Mouse (Mus musculus) gastrocnemius, postnatal 36 days (tissue): Measurements from ENCODE around the gene Rad51b. TPM values are rescaled to one million over a fixed set of nuclear protein-coding genes. Genes with fewer than 3 reads are reported as not detected.
A peak's percentile ranks its signal among the peaks of the same experiment; 100 is the strongest.

ENCODE experiments used
- DNase-seq, 2 experiments: peaks; one replicate each; pipeline ENCODE4 v3.0.0; 2022
- intact Hi-C: fragments of 180-260 bp; cut with DNase I; formaldehyde crosslinking; loops from one replicate; pipeline ENCODE4 v1.15.1; 2025
- total RNA-seq, 2 experiments: library from RNA; stranded (reverse); gene quantifications; 2 replicates each; pipeline ENCODE4 v1.2.3; 2021

Gene Rad51b
- total RNA-seq, 2 experiments from 2014 or later, result 0.23 TPM; not detected in 1

DNA sequence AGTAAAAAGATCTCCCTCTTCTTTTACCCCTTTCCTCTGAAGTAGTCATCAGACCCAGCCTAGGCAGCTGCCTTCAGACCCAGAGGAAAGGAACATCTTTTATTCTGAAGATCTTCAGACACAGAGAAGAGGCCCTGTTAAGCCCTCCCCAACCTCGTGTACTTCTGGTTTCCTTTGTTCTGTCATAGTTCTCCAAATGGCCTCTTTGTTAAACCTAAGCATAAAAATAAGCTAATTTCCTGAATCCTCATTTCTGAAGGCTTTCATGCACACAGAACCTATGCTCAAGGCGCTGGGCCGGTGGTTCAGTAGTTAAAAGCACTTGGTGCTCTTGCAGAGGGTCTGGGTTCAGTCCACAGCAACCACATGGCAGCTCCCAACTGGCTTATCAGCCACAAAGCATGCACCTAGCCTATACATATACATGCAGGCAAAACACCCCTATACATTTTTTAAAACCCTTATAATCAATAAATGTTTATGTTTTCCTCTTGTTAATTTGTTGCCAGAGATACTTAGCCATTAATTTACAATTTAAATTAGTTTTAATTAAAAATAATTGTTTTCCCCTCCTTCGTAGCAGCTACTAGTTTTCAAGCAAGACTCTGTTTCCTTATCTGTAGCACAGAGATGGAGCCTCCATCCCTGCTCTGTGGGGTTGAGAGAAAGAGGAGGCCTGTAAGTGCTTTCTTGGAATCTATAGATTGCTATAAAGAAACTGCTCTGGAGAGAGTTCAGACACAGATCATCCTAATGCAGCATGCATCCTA, 330.5 kb downstream of the Rad51b start:
- intact Hi-C loops, result no loop called here
- no peak for DNase-seq

DNA sequence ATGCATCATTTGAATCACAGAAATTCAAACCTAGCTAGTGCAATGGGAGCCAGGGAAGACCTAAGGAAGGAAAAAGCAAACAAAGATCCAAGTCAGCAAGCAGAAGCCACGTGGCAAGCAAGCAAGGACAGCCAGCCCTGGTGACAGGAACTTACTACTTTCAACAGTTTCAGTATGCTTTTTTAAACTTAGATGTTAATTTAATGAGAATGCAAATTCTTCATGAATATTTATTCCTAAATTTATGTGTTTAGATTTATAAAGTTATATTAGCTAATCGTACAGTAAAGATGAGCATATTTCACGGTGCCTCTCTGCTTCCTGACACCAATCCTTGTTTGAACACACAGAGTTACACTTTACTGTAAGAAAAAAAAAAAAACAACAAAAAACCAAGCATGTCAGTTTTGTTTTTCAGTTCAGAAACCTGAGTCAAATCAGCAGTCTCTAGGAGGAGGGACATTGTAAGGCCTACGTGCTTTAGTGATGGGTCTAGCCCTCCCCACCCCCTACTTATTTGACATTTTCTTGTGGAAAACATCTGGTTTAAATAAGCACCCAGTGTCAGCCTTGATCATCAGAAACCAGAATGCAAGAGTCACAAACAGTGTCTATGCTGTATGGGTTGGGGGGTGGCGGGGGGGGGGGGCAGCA, 331.2 kb downstream of the Rad51b start:
- no peak for DNase-seq
- intact Hi-C loops, result no loop called here

- intact Hi-C loops, result no loop called here
- no peak for DNase-seq
Measured at GRCm38 (mm10) chr12:79629945-79630850, 333.1 kb downstream of the Rad51b start.

GRCm38 (mm10) chr12:79633458-79634106, 336.5 kb downstream of the Rad51b start:
- intact Hi-C loops, result no loop called here
- no peak for DNase-seq

GRCm38 (mm10) chr12:79641570-79642285, 344.6 kb downstream of the Rad51b start:
- intact Hi-C loops, result no loop called here
- DNase-seq, result peak in 1 of 2 experiments; percentile 21

DNA sequence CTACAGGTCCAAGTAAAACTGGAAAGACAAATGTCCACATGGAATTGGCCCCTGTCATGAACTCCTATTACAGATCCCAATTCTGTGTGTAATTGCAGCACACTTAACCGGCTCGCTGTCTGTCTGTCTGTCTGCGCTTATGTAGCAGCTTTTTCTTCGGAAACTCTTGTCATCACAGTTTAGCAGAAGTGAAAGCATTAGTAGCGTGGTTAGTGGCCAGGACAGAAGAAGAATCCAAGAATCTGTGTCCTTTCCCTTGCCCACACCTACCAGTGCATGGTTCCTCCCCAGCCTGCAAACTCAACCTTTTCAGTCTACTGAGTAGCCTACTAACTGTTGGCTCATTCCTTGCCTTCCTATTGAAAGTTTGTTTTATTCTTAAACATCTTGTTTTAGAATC, 345.6 kb downstream of the Rad51b start:
- intact Hi-C loops, result no loop called here
- DNase-seq, result no peak

GRCm38 (mm10) chr12:79645656-79646055, 348.6 kb downstream of the Rad51b start:
- intact Hi-C loops, result no loop called here
- no peak for DNase-seq

GRCm38 (mm10) chr12:79646646-79647164, 349.6 kb downstream of the Rad51b start:
- no peak for DNase-seq
- intact Hi-C loops, result no loop called here

DNA sequence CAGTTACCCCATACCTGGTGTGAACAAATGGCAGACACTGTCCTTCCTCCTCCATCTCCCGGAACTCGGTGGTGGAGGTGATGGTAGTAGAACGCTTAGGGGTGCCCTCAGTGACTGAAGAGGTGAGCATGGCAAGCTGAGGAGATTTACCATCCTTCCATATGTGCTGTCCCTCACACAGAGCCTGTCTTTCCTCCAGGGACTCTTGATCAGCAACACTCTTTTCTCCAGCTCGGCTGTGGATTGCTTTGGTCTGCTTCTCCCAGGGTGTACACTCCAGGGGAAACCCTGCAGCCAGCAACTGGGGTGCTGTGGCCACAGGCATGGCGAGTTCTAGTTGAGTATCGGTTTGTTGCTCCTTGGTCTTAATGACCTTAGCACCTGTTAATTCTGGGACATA, 350.3 kb downstream of the Rad51b start:
- intact Hi-C loops, result no loop called here
- DNase-seq, result no peak

GRCm38 (mm10) chr12:79647976-79648375, 350.9 kb downstream of the Rad51b start:
- intact Hi-C loops, result no loop called here
- DNase-seq, result no peak

- intact Hi-C loops, result no loop called here
- no peak for DNase-seq
Measured at GRCm38 (mm10) chr12:79648812-79649700, 352.0 kb downstream of the Rad51b start.

GRCm38 (mm10) chr12:79649796-79650195, 352.7 kb downstream of the Rad51b start:
- intact Hi-C loops, result no loop called here
- no peak for DNase-seq

DNA sequence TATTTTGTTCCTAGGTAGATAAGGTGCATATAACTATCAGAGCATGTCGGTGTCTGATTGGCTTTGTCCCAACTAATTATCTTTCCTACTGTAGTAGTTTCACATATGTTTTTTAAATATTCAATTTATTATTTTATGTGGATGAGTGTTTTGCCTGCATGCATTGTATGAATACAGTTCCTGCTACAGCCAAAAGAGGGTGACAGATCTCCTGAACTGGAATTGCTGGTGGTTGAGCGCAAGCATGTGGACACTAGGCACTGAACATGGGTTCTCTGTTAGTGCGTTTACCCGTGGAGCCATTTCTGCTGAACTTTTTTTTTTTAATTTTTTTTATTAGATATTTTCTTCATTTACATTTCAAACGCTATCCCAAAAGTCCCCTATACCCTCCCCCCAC, 358.1 kb downstream of the Rad51b start:
- DNase-seq, result no peak
- intact Hi-C loops, result no loop called here

DNA sequence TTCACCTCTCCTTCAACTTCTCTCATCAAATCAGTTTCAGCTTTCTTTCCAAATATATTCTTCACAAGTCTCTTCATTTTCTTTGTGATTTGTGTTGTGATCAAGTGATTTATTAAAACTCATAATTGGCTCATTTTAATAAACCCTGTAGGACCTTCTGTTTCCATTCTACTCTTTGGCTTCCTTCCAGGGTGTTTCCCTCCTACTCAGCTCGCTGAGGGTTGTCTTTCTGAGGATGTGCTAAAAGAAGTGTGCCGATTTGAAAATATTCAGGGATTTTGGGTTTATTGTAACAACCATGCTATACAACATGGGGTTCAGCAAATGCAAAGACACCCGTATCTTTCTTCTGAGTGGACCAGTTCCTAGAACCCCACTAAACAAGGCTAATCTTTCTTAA, 361.8 kb downstream of the Rad51b start:
- DNase-seq, result no peak
- intact Hi-C loops, result no loop called here

GRCm38 (mm10) chr12:79661270-79661669, 364.2 kb downstream of the Rad51b start:
- peak in 1 of 2 experiments; percentile 10 for DNase-seq
- intact Hi-C loops, result no loop called here

DNA sequence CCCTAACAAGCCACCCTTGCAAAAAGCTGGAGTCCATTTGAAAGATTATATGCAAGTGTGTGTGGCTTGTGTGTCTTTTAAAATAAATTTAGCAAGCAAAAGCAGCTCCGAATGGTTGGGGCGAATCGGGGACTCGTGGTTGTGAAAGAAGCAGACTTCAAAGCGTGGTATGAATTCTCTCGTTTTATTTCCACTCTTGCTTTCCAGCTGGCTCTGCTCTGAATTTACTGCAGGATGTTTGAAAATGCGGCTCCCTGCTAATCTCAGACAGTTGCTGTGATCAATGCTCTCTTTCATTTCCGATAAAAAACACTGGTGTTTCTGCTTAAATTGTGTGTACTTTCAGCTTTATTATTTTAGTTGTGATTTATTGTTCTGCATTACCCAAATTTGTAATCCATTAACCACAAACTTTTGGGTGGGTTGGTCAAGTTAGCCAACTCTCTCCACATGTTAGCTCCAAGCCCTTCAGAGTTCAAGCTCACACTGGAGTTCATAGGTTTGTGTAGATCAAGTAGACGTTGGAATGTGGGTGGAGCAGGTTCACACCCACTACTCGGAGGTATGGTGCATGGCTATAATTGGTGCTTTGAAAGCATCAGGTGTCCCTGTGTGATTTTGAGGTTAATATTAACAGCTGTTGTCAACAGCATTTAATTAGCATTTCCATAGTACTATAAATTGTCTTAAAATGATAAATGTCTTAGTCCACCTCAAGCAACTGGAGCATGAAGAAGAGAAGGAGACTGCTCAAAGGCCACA, 366.2 kb downstream of the Rad51b start:
- intact Hi-C loops, result no loop called here
- DNase-seq, result peak in 1 of 2 experiments; percentile 21

GRCm38 (mm10) chr12:79663893-79664574, 367.0 kb downstream of the Rad51b start:
- intact Hi-C loops, result no loop called here

More at GRCm38 (mm10) chr12:79663893-79664574, 367.0 kb downstream of the Rad51b start:
- DNase-seq, result no peak
